Mouse (Mus musculus) mouse embryonic stem cell (cell line): ENCODE data around the gene Wfdc21.

Experiments
- in situ Hi-C, 2 experiments: fragments of 300-500 bp; cut with MboI; formaldehyde crosslinking; loops; 1 replicate in 1 of 2; 3 replicates in 1 of 2; pipeline ENCODE4 v1.14.3; 2019 to 2020; ENCODE audit warnings: low sequenced_read_pairs in 2 of 2, low pct_unique_long_range_greater_than_20kb in 1 of 2, mixed read lengths in 1 of 2; ENCODE audit not compliant: unreplicated experiment in 1 of 2

Gene Wfdc21

DNA sequence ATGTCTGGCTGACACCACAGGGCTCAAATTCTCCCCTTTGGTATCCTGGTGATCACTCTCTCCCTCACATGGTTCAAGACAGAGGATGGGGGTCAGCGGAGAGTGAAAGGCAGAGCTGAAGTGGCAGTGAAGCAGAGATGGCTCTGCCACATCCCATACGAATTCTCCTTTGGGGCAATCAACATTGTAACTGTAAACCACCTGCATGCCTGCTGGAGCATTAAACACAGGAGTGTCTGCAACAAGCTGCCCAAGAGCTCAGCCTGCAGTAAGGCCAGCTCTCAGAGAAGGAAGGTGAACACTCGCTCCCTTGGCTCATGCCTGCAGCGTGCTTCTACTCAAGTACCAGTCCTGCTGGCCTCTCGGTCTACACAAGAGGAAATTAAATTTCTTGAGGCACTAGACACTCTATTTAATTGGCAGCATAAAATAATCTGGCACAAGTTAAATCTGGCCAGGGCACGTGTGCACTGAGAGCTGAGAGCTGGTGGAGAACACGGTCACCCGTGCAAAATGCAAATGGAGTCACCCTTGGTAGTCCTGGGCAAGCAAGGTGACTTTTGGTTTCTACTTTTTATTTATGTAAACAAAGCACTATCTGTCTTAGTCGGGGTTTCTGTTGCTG lies 3.9 kb upstream of the Wfdc21 start:
- in situ Hi-C loops, result loop anchor here in 1 of 2 experiments (25.0 kb wide), 1 partner anchor 306 kb away; the partner anchor contains the start of genes 1700020L24Rik and Gas2l2

DNA sequence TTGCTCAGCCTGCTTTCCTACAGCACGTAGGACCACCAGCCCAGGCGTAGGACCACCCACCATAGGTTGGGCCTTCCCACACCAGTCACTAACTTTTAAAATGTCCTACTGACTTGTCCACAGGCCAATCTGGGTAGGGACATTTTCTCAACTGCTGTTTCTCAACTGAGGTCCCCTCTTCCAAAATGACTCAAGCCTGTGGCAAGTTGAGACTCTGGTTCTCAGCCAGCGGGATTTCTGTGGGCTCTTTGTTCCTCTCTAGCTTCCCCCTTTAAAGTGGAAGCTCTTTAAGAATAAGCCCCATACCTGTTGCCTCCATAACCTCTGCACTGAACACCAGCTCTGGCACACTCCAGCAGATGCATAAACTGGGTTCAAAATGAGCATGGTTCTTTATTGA lies 3.2 kb upstream of the Wfdc21 start:
- in situ Hi-C loops, result loop anchor here in 1 of 2 experiments (25.0 kb wide), 1 partner anchor 306 kb away; the partner anchor contains the start of genes 1700020L24Rik and Gas2l2

DNA sequence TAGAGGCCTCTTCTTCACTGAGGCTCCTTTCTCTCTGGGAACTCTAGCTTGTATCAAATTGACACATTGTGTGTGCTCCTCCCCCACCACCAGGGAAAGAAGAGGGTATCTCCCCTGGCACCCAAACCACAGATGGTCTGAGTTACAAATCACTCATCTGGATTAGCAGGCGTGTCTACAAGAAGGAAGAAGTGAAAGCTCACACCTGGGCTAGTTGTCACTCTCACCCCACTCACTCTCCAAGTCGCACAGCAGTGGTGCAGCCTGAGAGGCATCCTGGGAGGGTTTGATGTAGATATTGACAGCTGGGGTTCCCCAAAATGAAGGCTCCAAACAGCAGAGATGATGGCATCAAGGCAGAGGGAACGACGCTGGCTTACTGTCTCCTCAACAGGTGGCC lies 588 bp upstream of the Wfdc21 start:
- in situ Hi-C loops, result loop anchor here in 1 of 2 experiments (25.0 kb wide), 1 partner anchor 309 kb away; the partner anchor contains the start of genes 1700020L24Rik and Gas2l2

DNA sequence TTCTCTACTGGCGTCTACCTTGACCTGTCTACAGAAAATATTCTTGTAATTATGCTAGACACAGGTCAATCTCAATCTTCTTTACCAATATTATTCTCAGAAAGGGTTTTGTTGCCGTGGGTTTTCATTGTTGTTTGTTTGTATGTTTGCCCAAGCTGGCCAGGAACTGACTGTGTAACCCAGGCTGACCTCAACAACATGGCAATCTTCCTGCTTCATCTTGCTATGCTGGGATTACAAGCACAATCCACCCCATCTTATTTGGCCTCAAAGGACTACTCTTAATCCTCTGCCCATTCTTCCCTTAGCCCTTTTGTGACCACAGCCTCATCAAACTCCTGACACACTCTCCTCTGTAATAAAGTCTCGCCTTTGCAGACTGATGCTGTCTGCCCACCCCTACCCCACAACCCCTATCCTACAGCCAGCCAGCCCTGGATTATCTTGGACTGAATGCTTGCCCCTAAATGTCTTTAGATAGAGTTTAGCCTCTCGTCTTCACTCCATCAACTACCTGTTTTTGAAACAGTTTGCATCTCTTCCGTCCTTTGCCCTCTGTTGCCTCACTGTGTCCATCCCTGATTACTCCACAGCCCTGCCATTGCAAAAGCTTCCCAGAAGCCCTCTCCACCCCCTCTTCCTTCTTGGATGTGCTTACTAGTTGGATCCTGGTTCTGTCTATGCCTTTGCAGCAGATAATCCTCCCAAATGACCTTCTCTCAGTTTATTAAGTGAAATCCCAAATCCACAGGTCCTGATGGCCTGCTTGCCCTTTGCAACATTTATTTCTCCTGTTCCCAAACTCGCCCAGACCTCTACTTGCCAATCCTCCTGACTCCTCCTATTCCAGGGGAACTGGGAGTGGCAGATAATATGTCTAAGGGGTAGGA lies 881 bp downstream of the Wfdc21 start:
- in situ Hi-C loops, result loop anchor here in 1 of 2 experiments (25.0 kb wide), 1 partner anchor 310 kb away; the partner anchor contains the start of genes 1700020L24Rik and Gas2l2

DNA sequence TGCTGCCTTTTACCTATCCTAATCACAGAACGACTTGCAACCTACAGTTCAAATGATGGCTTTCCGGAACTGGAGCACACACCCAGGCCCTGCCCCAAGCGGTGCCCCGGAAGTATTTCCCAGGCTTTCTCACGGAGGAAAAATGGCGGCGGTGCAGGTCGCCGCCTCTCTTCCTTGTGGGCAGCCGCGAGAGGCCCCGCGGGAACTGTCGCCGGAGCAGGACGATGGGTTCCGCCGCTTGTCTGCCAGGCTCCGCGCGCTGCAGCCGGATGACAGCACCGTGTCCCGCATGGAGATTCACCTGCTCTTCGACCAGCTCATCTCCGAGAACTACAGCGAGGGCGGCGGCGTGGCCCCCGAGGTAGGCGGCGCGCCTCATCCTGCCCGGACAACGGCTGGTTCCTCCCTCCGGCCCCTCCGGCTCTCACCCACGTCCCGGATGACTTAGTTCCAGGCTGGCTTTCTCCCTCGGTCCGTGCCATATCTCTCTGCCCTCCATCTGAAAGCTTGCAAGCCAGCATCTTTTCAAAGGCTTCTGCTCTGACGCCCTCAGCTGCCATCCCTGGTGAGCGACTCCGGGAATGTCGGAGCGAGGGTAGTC lies 6.9 kb downstream of the Wfdc21 start, which contains the start of gene Heatr6:
Gene Heatr6 (plus strand): TSS at position 116 of the 601 bp plus-strand sequence.
- in situ Hi-C loops, result no loop called here

DNA sequence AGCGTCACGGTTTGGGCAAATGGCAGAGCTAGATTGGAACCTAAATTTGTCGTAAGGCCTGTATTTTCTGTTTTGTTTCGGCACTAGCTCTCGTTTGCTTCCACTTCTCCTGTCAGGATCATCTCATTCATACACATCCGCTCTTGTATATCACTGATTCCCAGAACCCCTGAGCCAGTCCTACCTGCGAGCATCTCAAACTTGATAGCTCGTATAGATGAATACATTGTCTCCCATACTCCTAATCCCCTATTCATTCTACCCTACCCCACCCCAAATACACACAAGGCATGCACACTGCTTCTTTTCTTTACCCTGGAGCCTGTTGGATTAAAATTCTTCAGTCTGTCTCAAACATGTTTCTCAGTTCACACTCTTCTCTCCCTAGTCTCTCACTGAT lies 7.5 kb downstream of the Wfdc21 start:
- in situ Hi-C loops, result no loop called here

DNA sequence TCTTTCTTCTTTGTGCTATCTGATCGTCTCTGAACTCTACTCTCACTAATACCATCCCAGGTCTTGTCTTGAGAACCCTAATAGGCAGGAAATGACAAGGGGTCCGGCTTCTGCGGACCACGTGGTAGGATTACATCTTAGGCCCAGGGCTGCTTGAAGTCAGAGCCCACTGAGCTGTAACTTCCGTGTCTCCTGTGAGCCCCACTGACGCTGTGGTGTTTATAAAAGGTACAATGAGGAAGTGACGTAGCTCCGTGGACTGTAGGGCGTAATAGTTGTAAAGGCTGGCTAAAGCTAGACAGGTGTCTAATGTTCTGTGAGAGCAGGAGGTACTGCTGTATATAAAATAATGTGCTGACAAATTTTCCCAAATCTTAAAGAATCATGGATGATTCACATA lies 20.6 kb downstream of the Wfdc21 start:
- in situ Hi-C loops, result no loop called here

DNA sequence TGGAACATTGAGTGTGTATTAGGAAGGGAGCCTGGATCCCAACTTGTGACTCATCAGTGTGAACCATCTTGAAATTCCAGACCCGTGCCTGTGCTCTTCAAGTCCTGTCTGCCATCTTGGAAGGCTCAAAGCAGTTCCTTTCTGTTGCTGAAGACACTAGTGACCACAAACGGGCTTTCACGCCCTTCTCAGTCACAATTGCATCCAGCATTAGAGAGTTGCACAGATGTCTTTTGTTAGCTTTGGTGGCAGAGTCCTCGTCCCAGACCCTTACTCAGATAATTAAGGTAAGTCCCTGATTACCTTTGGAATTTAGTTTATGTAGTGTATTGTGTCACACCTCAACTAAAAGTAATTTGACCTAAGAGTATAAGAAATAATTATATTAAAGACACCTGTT lies 22.2 kb downstream of the Wfdc21 start:
- in situ Hi-C loops, result no loop called here

DNA sequence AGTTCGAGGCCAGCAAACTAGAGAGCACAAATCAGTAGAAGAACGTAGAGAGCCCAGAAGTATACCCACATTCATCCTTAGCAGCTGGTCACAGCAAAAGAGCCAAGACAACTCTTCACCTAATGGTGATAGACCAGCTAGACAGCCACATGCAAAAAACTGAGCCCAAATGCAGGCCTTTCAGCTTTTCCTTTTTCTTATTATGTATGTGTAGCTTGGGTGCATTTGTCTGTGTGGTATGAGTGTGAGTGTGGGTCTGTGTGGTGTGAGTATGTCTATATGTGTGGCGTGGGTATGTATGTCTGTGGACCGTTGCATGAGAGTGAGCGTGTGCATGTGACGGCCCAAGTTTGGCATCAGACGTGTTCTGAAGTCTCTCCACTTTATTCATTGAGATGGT lies 24.3 kb downstream of the Wfdc21 start:
- in situ Hi-C loops, result no loop called here

DNA sequence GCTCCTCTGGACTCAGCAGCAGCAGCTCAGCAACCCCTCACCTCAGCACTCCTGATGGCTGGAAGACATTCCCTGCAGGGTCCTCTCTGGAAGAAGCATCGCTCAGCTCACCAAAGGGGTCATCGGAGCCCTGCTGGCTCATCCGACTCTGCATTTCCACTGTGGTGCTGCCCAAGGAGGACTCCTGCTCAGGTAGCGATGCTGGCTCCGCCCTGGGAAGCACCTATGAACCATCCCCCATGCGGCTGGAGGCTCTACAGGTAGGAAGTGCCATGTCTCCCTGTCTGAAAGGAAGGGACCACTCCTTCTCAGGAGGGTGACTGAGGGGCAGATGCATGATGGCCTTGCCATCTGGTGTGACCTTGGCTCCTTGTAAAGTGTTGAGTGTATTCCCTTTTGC lies 25.6 kb downstream of the Wfdc21 start:
- in situ Hi-C loops, result no loop called here

DNA sequence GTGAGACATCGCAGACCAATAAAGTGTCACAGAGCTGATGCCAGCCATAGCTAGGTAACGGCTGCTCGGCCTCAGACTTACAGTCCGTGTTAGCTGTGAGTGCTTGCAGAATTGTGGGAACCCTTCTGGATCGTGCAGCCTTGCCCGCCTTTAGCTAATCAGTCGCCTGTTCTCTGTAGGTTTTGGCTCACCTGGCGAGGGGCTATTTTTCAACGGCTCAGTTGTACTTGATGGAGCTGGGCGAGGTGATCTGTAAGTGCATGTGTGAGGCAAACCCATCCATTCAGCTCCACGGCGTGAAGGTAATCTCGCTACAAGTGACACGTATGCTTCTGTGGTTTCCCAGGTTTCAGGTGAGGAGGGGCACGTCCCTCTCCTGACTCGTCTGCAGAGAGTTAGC lies 27.0 kb downstream of the Wfdc21 start:
- in situ Hi-C loops, result no loop called here

DNA sequence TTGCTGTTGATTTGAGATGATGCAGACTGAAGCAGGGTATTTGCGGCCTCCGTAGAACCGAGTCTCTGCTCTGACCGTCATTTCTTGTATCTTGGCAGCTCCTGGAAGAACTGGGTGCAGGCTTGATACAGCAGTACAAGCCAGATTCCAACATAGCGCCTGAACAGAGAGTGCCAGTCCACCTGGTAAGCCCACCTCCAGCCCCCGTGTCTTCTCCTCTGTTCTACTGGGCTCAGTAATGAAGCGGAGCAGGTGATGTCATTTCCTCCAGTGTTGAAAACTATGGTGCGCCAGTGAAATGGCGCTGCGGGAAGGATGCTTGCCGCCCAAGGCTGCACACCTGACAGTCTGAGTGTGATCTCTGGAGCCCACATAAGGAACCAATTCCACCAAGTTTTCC lies 27.6 kb downstream of the Wfdc21 start:
- in situ Hi-C loops, result no loop called here

DNA sequence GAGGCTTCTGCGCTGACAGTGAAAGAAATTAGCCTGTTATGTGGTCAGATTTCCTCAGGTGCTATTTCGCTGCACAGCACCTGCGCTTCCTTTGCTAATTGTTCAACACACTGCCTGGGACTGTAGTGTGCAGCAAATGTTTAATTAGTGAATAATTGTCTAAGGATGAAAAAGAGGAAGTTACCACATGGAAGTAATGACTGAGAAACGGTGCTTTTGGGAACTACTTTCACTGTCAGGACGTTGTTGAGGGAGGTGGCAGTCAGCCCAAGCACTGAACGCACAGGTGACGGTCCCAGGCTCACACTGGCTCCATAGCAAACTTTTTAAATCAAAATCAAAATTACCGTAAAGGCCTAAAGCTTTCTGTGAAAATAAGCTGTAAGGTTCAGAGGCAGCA lies 30.1 kb downstream of the Wfdc21 start:
- in situ Hi-C loops, result loop anchor here in 1 of 2 experiments (25.0 kb wide), 1 partner anchor 161 kb away; the partner anchor contains the start of gene Ddx52

DNA sequence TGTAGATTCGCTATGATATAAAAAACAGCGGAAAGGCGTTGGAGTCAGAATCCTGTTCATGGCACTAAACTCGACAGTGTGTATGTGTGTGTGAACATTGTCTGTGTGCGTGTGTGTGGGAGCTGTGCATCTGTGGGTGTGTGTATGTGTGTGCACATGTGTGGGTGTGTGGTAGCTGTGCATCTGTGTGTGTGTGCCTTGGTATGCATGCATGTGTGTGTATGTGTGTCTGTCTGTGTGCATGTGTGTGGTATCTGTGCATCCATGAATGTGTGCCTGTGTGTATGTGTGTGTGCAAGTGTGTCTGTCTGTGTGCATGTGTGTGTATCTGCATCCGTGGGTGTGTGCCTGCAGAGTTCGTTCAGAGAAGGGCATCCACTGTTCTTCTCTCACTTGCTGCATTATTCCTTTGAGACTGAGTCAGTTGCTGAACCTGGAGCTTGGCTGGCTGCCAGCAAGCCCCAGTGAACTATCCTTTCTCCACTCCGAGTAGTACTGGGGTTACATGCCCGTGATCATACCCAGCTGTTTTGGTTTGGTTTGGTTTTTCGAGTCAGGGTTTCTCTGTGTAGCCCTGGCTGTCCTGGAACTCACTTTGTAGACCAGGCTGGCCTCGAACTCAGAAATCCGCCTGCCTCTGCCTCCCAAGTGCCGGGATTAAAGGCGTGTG lies 37.3 kb downstream of the Wfdc21 start:
- in situ Hi-C loops, result loop anchor here in 1 of 2 experiments (25.0 kb wide), 1 partner anchor 153 kb away; the partner anchor contains the start of gene Ddx52

DNA sequence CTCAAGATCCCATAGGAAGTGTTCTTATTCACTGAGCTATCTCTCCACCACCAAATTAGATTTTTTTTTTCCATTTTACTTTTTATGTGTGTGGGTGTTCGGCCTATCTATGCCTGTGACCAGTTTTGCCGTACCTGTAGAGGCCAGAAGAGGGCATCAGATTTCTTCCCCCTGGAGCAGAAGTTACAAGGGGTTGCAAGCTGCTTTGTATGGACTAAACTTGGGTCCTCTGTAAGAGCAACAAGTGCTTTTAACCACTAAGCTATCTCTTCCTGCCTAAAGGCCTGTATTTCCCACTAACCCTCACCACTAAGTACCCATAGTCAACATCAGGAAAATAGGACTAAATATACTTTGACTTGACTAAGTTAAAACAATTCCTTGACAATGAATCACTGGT lies 37.9 kb downstream of the Wfdc21 start:
- in situ Hi-C loops, result loop anchor here in 1 of 2 experiments (25.0 kb wide), 1 partner anchor 153 kb away; the partner anchor contains the start of gene Ddx52

DNA sequence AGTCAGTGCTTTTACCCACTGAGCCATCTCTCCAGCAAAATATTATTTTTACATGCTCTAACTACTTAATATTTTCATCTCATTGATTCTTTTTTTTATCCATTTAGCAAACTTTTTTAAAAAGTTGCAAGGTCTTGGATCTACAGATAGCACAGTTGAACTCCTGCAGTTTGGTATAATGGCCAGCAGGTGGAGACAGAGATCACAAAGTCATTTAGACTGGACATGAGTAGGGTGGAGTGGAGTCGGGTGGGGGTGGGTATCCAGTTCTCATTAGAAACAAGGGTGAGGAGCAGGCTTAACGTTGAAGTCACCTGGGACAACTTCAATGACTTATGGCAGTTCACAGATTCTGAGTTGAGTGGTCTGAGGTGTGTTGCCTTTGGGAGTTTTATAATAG lies 38.6 kb downstream of the Wfdc21 start:
- in situ Hi-C loops, result loop anchor here in 1 of 2 experiments (25.0 kb wide), 1 partner anchor 152 kb away; the partner anchor contains the start of gene Ddx52

DNA sequence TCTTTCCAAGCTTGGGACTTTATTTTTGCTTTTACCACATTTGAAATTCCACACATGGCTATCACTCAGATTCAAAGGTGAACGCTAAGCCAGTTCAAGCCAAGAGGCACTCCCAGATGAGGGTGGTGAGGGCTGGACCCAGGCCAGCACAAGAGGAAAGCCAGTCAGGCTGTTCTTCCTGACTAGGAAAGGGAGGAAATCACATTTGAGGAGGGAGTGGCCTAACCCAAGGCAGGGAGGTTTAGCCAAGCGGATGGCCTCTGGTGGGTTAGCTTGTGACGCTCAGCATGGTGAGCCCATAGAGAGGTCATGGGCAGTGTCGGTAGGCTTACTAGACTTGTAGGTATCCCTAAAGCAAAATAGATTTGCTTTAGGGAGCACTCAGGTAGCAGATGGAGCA lies 40.1 kb downstream of the Wfdc21 start:
- in situ Hi-C loops, result loop anchor here in 1 of 2 experiments (25.0 kb wide), 1 partner anchor 150 kb away; the partner anchor contains the start of gene Ddx52

DNA sequence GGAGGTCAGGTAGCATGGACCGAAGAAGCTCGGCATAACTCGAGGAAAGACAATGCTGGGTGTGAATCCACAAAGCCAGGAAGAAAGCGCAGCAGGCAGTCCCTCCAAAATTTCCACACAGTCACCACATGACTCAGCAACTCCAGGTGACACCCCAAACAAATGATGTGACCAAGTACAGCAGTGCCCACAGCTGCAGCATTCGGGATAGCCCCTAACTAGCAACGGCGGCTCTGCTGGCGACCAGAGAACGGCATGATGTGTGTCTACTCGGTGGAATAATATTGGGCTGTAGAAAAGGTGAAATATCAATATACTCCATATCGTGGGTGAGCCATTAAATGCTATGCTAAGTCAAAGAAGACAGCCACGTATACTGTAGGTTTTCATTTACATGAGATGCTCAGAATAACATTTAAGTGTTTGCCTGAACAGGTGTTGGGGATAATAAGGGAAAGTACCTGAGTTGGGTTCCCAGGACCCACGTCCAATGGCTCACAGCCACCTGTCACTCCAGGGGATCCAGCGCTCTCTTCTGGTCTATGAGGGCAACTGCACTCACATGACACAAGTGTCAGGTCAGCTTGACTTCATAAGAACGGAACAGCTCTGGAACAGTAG lies 40.8 kb downstream of the Wfdc21 start:
- in situ Hi-C loops, result loop anchor here in 1 of 2 experiments (25.0 kb wide), 1 partner anchor 150 kb away; the partner anchor contains the start of gene Ddx52
